Mouse (Mus musculus): ENCODE results near the gene Gm43517. TPM values are rescaled to one million over a fixed set of nuclear protein-coding genes. Genes with fewer than 3 reads are reported as not detected.

The Gm43517 gene
- not detected in 2 replicates for polyA plus RNA-seq (2011; ENCODE audit: insufficient read depth, insufficient read length, low read depth, missing spikeins)

DNA sequence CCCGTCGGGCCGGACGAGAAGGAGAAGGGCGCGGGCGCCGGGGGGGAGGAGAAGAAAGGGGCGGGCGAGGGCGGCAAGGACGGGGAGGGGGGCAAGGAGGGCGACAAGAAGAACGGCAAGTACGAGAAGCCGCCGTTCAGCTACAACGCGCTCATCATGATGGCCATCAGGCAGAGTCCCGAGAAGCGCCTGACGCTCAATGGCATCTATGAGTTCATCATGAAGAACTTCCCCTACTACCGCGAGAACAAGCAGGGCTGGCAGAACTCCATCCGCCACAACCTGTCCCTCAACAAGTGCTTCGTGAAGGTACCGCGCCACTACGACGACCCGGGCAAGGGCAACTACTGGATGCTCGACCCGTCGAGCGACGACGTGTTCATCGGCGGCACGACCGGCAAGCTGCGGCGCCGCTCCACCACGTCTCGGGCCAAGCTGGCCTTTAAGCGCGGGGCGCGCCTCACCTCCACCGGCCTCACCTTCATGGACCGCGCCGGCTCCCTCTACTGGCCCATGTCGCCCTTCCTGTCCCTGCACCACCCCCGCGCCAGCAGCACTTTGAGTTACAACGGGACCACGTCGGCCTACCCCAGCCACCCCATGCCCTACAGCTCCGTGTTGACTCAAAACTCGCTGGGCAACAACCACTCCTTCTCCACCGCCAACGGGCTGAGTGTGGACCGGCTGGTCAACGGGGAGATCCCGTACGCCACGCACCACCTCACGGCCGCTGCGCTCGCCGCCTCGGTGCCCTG, at the start of gene Gm43517:
Gm43517 (plus strand) TSS at position 299 of the 755 bp plus-strand sequence.
- H3K36me3 ChIP-seq (ENCODE audit: control insufficient read depth, insufficient read depth, low read length, poor library complexity, severe bottlenecking) = no peaks in the 10 kb centered on the region
- TF ChIP-seq EP300 (IDR thresholded peaks at IDR 0.05; ENCODE audit: insufficient read depth, low read depth, low read length) (no peak), POLR2A (IDR thresholded peaks at IDR 0.05; ENCODE audit: insufficient read depth, low read length) (no peak), CTCF (IDR thresholded peaks at IDR 0.05; ENCODE audit: low read depth, low read length) (peak; percentile 37)
- no peaks in the 10 kb centered on the region for H3K4me1 ChIP-seq (ENCODE audit: control insufficient read depth, insufficient read depth, low read length)
- peak within 1 kb of the TSS; percentile 69 for H3K4me3 ChIP-seq (ENCODE audit: low read depth, low read length)
- H3K9me3 ChIP-seq (replicated peaks; ENCODE audit: control insufficient read depth, insufficient read depth, low read length, poor library complexity, severe bottlenecking) = no peaks in the 10 kb centered on the region
- H3K9ac ChIP-seq (ENCODE audit: low read depth, poor library complexity, severe bottlenecking) = peak within 1 kb of the TSS; percentile 63
- no peak within 1 kb of the TSS for H3K27ac ChIP-seq (ENCODE audit: insufficient read depth, low read length)
- H3K27me3 ChIP-seq (ENCODE audit: control insufficient read depth, insufficient read depth, low read length, poor library complexity, severe bottlenecking) = peaks cover 24% of the 10 kb centered on the region

DNA sequence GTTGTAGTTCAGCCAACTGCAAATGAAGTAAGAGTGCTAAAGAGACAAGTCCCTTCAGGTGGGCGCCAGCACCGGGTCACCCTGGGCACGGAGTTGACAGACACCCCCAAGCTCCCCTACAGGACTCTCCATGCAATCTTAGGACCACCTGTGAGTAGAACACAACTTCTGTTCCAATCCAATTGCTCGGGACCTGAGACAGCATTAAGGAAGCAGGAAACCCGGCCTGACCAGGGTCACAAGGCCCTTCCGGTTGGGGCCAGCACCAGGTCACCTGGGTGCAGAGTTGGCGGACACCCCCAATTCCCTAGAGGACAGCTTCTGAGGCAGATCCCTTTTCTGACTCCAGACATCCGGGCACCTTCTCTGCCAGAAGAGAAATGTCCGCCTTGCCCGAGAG, 35.3 kb upstream of the Gm43517 start:
- H3K36me3 ChIP-seq (ENCODE audit: control insufficient read depth, insufficient read depth, low read length, poor library complexity, severe bottlenecking) = no peaks in the 10 kb centered on the region
- no peaks in the 10 kb centered on the region for H3K4me1 ChIP-seq (ENCODE audit: control insufficient read depth, insufficient read depth, low read length)
- H3K27ac ChIP-seq (ENCODE audit: insufficient read depth, low read length) = no peak overlapping the region
- H3K27me3 ChIP-seq (ENCODE audit: control insufficient read depth, insufficient read depth, low read length, poor library complexity, severe bottlenecking) = no peaks in the 10 kb centered on the region
- TF ChIP-seq CTCF (IDR thresholded peaks at IDR 0.05; ENCODE audit: low read depth, low read length) = no peak
- TF ChIP-seq EP300 (IDR thresholded peaks at IDR 0.05; ENCODE audit: insufficient read depth, low read depth, low read length) = no peak
- TF ChIP-seq POLR2A (IDR thresholded peaks at IDR 0.05; ENCODE audit: insufficient read depth, low read length) = no peak
- no peak overlapping the region for H3K9ac ChIP-seq (ENCODE audit: low read depth, poor library complexity, severe bottlenecking)
- H3K9me3 ChIP-seq (replicated peaks; ENCODE audit: control insufficient read depth, insufficient read depth, low read length, poor library complexity, severe bottlenecking) = no peaks in the 10 kb centered on the region
- no peak overlapping the region for H3K4me3 ChIP-seq (ENCODE audit: low read depth, low read length)

DNA sequence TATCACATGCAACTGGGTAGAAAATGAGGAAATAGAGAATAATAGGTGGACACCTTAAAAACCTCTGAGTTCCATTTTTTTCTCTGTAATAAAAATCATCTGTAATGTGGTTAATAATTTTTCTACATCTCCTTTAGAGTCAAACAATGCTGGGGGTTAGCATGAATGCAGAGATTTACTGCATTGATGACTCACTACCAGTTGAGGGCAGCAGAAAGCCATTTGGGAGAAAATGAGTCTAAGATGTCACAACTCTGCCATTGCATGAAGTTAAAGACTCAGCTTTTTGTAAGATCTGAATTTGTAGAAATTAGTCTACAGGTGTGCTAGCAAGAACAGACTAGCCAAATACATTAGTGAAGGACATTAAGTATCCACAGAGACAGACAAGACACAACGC, 16.0 kb upstream of the Gm43517 start:
- Histone ChIP-seq H3K36me3 (ENCODE audit: control insufficient read depth, insufficient read depth, low read length, poor library complexity, severe bottlenecking) (no peaks in the 10 kb centered on the region), H3K4me1 (ENCODE audit: control insufficient read depth, insufficient read depth, low read length) (no peaks in the 10 kb centered on the region), H3K27ac (ENCODE audit: insufficient read depth, low read length) (no peak overlapping the region), H3K9me3 (replicated peaks; ENCODE audit: control insufficient read depth, insufficient read depth, low read length, poor library complexity, severe bottlenecking) (no peaks in the 10 kb centered on the region), H3K4me3 (ENCODE audit: low read depth, low read length) (no peak overlapping the region), H3K27me3 (ENCODE audit: control insufficient read depth, insufficient read depth, low read length, poor library complexity, severe bottlenecking) (peaks cover 3% of the 10 kb centered on the region), H3K9ac (ENCODE audit: low read depth, poor library complexity, severe bottlenecking) (no peak overlapping the region)
- TF ChIP-seq POLR2A (IDR thresholded peaks at IDR 0.05; ENCODE audit: insufficient read depth, low read length) (no peak), CTCF (IDR thresholded peaks at IDR 0.05; ENCODE audit: low read depth, low read length) (no peak), EP300 (IDR thresholded peaks at IDR 0.05; ENCODE audit: insufficient read depth, low read depth, low read length) (no peak)

DNA sequence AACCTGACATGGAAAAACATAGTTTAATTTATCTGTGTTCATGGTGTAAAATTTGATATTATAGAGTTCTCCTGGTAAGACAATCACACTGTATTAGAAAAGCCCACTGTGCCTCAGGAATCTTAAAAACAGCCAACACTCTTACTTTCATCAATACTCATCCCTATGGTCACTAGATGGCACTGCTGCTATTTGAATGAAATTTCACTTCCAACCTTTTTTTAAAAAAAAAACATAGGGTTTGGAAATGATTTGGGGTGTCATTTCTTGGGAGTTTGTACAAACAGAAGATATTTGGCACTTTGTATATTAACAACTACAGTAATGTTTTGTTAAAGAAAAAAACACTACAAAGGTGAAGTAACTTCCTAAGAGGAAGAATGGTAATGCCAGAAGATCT, 12.8 kb upstream of the Gm43517 start:
- no peak overlapping the region for H3K9ac ChIP-seq (ENCODE audit: low read depth, poor library complexity, severe bottlenecking)
- no peaks in the 10 kb centered on the region for H3K9me3 ChIP-seq (replicated peaks; ENCODE audit: control insufficient read depth, insufficient read depth, low read length, poor library complexity, severe bottlenecking)
- H3K27ac ChIP-seq (ENCODE audit: insufficient read depth, low read length) = no peak overlapping the region
- no peak for TF ChIP-seq CTCF (IDR thresholded peaks at IDR 0.05; ENCODE audit: low read depth, low read length)
- no peak for TF ChIP-seq EP300 (IDR thresholded peaks at IDR 0.05; ENCODE audit: insufficient read depth, low read depth, low read length)
- H3K4me1 ChIP-seq (ENCODE audit: control insufficient read depth, insufficient read depth, low read length) = no peaks in the 10 kb centered on the region
- H3K36me3 ChIP-seq (ENCODE audit: control insufficient read depth, insufficient read depth, low read length, poor library complexity, severe bottlenecking) = no peaks in the 10 kb centered on the region
- no peak overlapping the region for H3K4me3 ChIP-seq (ENCODE audit: low read depth, low read length)
- peaks cover 14% of the 10 kb centered on the region for H3K27me3 ChIP-seq (ENCODE audit: control insufficient read depth, insufficient read depth, low read length, poor library complexity, severe bottlenecking)

DNA sequence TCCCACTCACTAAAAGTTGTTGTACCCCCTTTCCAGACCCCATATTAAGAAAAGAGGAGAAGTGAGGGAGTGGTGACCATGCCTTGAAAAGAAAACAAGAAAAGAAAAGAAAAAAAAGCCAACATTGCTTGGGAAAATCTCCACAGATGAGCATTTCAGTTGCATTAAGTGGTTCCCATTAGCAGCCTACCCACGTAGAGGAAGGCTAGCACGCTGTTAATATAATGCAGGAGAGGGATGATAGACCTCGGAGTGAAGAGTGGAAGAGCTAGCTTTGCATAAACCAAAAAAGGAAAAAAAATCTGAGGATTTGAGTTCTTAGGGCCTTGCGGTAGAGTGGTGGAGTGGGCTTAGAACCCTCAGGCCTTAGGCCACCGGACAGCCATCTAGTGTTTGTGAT, 11.8 kb upstream of the Gm43517 start:
- Histone ChIP-seq H3K27ac (ENCODE audit: insufficient read depth, low read length) (no peak overlapping the region), H3K4me3 (ENCODE audit: low read depth, low read length) (no peak overlapping the region), H3K9me3 (replicated peaks; ENCODE audit: control insufficient read depth, insufficient read depth, low read length, poor library complexity, severe bottlenecking) (no peaks in the 10 kb centered on the region), H3K36me3 (ENCODE audit: control insufficient read depth, insufficient read depth, low read length, poor library complexity, severe bottlenecking) (no peaks in the 10 kb centered on the region), H3K4me1 (ENCODE audit: control insufficient read depth, insufficient read depth, low read length) (no peaks in the 10 kb centered on the region), H3K27me3 (ENCODE audit: control insufficient read depth, insufficient read depth, low read length, poor library complexity, severe bottlenecking) (peaks cover 20% of the 10 kb centered on the region), H3K9ac (ENCODE audit: low read depth, poor library complexity, severe bottlenecking) (no peak overlapping the region)
- TF ChIP-seq POLR2A (IDR thresholded peaks at IDR 0.05; ENCODE audit: insufficient read depth, low read length) (no peak), EP300 (IDR thresholded peaks at IDR 0.05; ENCODE audit: insufficient read depth, low read depth, low read length) (no peak), CTCF (IDR thresholded peaks at IDR 0.05; ENCODE audit: low read depth, low read length) (no peak)

DNA sequence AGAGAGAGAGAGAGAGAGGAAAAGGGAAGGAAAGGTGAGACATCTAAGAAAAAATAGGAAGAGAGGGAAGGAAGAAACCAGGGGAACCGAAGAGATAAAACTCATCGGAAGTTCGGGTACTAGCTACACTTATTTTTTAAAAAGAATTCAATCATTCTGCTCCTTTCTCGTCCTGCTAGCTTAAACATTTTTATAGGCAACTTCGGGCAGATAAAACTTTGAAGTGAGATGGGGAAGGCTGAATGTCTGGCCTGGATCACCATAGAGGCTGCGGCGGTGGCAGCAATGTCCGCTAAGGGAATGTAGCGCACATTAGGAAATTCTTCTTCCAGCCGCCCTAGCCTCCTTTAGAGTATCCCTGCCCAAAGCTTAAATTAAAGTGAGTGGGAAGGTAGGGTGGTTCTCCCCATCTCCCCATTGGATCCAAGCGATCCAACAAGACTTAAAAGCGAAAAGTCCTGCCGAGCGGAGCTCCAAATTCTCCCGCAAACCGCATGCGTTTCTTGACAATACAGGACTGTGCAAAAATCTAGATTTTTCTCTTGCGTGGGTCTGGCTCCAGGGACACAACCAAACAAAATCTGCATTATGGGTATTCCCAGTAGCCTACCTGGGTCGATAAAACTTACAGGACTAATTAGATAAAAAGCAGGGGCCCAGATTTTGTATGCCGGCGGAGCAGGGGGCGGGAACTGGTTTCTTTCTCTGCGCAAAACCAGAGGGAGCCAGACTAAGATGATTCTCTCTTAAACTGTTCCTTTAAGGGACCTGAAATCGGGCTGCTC, 11.0 kb upstream of the Gm43517 start:
- no peaks in the 10 kb centered on the region for H3K9me3 ChIP-seq (replicated peaks; ENCODE audit: control insufficient read depth, insufficient read depth, low read length, poor library complexity, severe bottlenecking)
- no peaks in the 10 kb centered on the region for H3K4me1 ChIP-seq (ENCODE audit: control insufficient read depth, insufficient read depth, low read length)
- peaks cover 26% of the 10 kb centered on the region for H3K27me3 ChIP-seq (ENCODE audit: control insufficient read depth, insufficient read depth, low read length, poor library complexity, severe bottlenecking)
- H3K9ac ChIP-seq (ENCODE audit: low read depth, poor library complexity, severe bottlenecking) = no peak overlapping the region
- no peak overlapping the region for H3K27ac ChIP-seq (ENCODE audit: insufficient read depth, low read length)
- peak overlapping the region; percentile 38 for H3K4me3 ChIP-seq (ENCODE audit: low read depth, low read length)
- TF ChIP-seq CTCF (IDR thresholded peaks at IDR 0.05; ENCODE audit: low read depth, low read length) (no peak), EP300 (IDR thresholded peaks at IDR 0.05; ENCODE audit: insufficient read depth, low read depth, low read length) (no peak), POLR2A (IDR thresholded peaks at IDR 0.05; ENCODE audit: insufficient read depth, low read length) (no peak)
- H3K36me3 ChIP-seq (ENCODE audit: control insufficient read depth, insufficient read depth, low read length, poor library complexity, severe bottlenecking) = no peaks in the 10 kb centered on the region

All from ES-Bruce4 (cell line).